Mouse (Mus musculus): ENCODE results near the gene AL732309.1. TPM values are rescaled to one million over a fixed set of nuclear protein-coding genes. Genes with fewer than 3 reads are reported as not detected.
A peak's percentile ranks its signal among the peaks of the same experiment; 100 is the strongest.
"Not testable (repeated sequence)": the region's sequence is repeated elsewhere in the genome, so short reads cannot be mapped to it uniquely, and the experiment has no call there.

AL732309.1 gene
- total RNA-seq, 2 experiments from 2014 or later = 3.6 to 3.7 TPM

GRCm38 (mm10) chr2:25267746-25268309 lies 21.2 kb upstream of the AL732309.1 start:
- DNase-seq (ENCODE audit: low spot score in 2 of 2) = no peak

GRCm38 (mm10) chr2:25267241-25267640 lies 20.6 kb upstream of the AL732309.1 start:
- DNase-seq (ENCODE audit: low spot score in 2 of 2) = peak in 1 of 2 experiments; percentile 52

- peak in 1 of 2 experiments; percentile 65 for DNase-seq (ENCODE audit: low spot score in 2 of 2)
These were observed 20.1 kb upstream of the AL732309.1 start for GRCm38 (mm10) chr2:25266720-25267119.

- peak in 1 of 2 experiments; percentile 52 for DNase-seq (ENCODE audit: low spot score in 2 of 2)
These were observed 19.4 kb upstream of the AL732309.1 start for GRCm38 (mm10) chr2:25265897-25266656.

GRCm38 (mm10) chr2:25264851-25265250 lies 18.2 kb upstream of the AL732309.1 start:
- DNase-seq (ENCODE audit: low spot score in 2 of 2) = no peak

- no peak for DNase-seq (ENCODE audit: low spot score in 2 of 2)
These were observed 17.6 kb upstream of the AL732309.1 start for GRCm38 (mm10) chr2:25264286-25264660.

- DNase-seq (ENCODE audit: low spot score in 2 of 2) = no peak
These were observed 17.1 kb upstream of the AL732309.1 start for GRCm38 (mm10) chr2:25263623-25264285.

GRCm38 (mm10) chr2:25262795-25263622 lies 16.3 kb upstream of the AL732309.1 start:
- DNase-seq (ENCODE audit: low spot score in 2 of 2) = no peak

GRCm38 (mm10) chr2:25262291-25262767 lies 15.7 kb upstream of the AL732309.1 start, which contains the start of gene Tprn:
Gene Tprn, plus strand, starts transcription at chr2:25262618.
- DNase-seq (ENCODE audit: low spot score in 2 of 2) = peak; percentile 86 to 97

- DNase-seq (ENCODE audit: low spot score in 2 of 2) = peak in 1 of 2 experiments; percentile 53
These were observed 15.2 kb upstream of the AL732309.1 start for GRCm38 (mm10) chr2:25261870-25262269.

- DNase-seq (ENCODE audit: low spot score in 2 of 2) = no peak
These were observed 12.2 kb upstream of the AL732309.1 start for GRCm38 (mm10) chr2:25258887-25259286.

- not testable (repeated sequence) for DNase-seq (ENCODE audit: low spot score in 2 of 2)
These were observed 10.6 kb upstream of the AL732309.1 start for GRCm38 (mm10) chr2:25257250-25257649.

GRCm38 (mm10) chr2:25256443-25257109 lies 9.9 kb upstream of the AL732309.1 start:
- DNase-seq (ENCODE audit: low spot score in 2 of 2) = peak in 1 of 2 experiments; percentile 43

GRCm38 (mm10) chr2:25255284-25255779 lies 8.7 kb upstream of the AL732309.1 start, which contains the start of gene Tmem203:
Gene Tmem203, plus strand, starts transcription at chr2:25255439.
- DNase-seq (ENCODE audit: low spot score in 2 of 2) = peak; percentile 80 to 87

GRCm38 (mm10) chr2:25252331-25252730 lies 5.7 kb upstream of the AL732309.1 start:
- DNase-seq (ENCODE audit: low spot score in 2 of 2) = no peak

GRCm38 (mm10) chr2:25244144-25244543 lies 2.5 kb downstream of the AL732309.1 start:
- no peak for DNase-seq (ENCODE audit: low spot score in 2 of 2)

GRCm38 (mm10) chr2:25243342-25243741 lies 3.3 kb downstream of the AL732309.1 start:
- DNase-seq (ENCODE audit: low spot score in 2 of 2) = no peak

- DNase-seq (ENCODE audit: low spot score in 2 of 2) = no peak
These were observed 4.6 kb downstream of the AL732309.1 start, which contains the start of the genes Rnf208 and Cysrt1 for GRCm38 (mm10) chr2:25242101-25242506. Gene Rnf208, plus strand, starts transcription at chr2:25242255. Gene Cysrt1, minus strand, starts transcription at chr2:25242452.

GRCm38 (mm10) chr2:25241438-25241775 lies 5.3 kb downstream of the AL732309.1 start:
- DNase-seq (ENCODE audit: low spot score in 2 of 2) = no peak
